Mouse (Mus musculus): Measurements from ENCODE around the gene Taf9b. TPM values are rescaled to one million over a fixed set of nuclear protein-coding genes. Genes with fewer than 3 reads are reported as not detected.

The Taf9b gene
- total and polyA plus RNA-seq, 3 experiments = 1.9 to 2.5 TPM; not detected in 1

GRCm38 (mm10) chrX:106186713-106187649, 34.0 kb downstream of the Taf9b start, which contains the start of gene Pgk1:
Gene Pgk1 (plus strand): TSS chrX:106187100.
- peak; percentile 96 for DNase-seq (ENCODE audit: low read depth, low spot score)
- H3K4me1 ChIP-seq (ENCODE audit: control insufficient read depth in 1 of 2, insufficient read depth in 2 of 2, low read length in 2 of 2) = peaks cover 0 to 13% of the 10 kb centered on the region in 2 experiments; a peak in 3 of 4 replicates
- H3K79me2 ChIP-seq (ENCODE audit: control insufficient read depth, insufficient read depth, low read length, poor library complexity) = peaks cover 42% of the 10 kb centered on the region
- no peaks in the 10 kb centered on the region for H3K27me3 ChIP-seq (ENCODE audit: control insufficient read depth in 1 of 2, insufficient read depth in 2 of 2, low read length in 2 of 2)
- H3K27ac ChIP-seq (ENCODE audit: control insufficient read depth, low read depth, low read length) = peak within 1 kb of the TSS; percentile 63
- H3K4me3 ChIP-seq (ENCODE audit: control insufficient read depth in 1 of 2, insufficient read depth in 1 of 2, low read depth in 2 of 2, low read length in 2 of 2) = peak within 1 kb of the TSS; percentile 91 to 99
- H3K36me3 ChIP-seq (ENCODE audit: control insufficient read depth in 1 of 2, insufficient read depth in 2 of 2, low read length in 2 of 2) = peaks cover 14 to 25% of the 10 kb centered on the region in 2 experiments
- peak within 1 kb of the TSS; percentile 88 for H3K9ac ChIP-seq (ENCODE audit: control insufficient read depth, low read depth, low read length, poor library complexity, severe bottlenecking)
- no peaks in the 10 kb centered on the region for H3K9me3 ChIP-seq (replicated peaks; ENCODE audit: insufficient read depth, low read length)
- TF ChIP-seq UBTF (IDR thresholded peaks at IDR 0.05; ENCODE audit: borderline replicate concordance, insufficient read depth, low read depth, low read length) = no peak
- no peak for TF ChIP-seq MYB (IDR thresholded peaks at IDR 0.05; ENCODE audit: low read depth, low read length)
- TF ChIP-seq NRF1 (IDR thresholded peaks at IDR 0.05; ENCODE audit: insufficient read depth, low read depth, low read length, poor library complexity, severe bottlenecking) = peak; percentile 72
- TF ChIP-seq MYC (IDR thresholded peaks at IDR 0.05; ENCODE audit: low read depth, low read length) = no peak
- no peak for TF ChIP-seq ZC3H11A (IDR thresholded peaks at IDR 0.05; ENCODE audit: low read depth, low read length)
- no peak for TF ChIP-seq CTCF (IDR thresholded peaks at IDR 0.05 in 2 of 3, conservative IDR thresholded peaks at IDR 0.05 in 1 of 3; ENCODE audit: control insufficient read depth in 1 of 3, insufficient read depth in 1 of 3, low read depth in 2 of 3, low read length in 3 of 3, poor library complexity in 1 of 3, severe bottlenecking in 1 of 3)
- TF ChIP-seq ZKSCAN1 (IDR thresholded peaks at IDR 0.05; ENCODE audit: low read depth, low read length) = no peak
- peak; percentile 57 for TF ChIP-seq MXI1 (IDR thresholded peaks at IDR 0.05; ENCODE audit: low read depth, low read length)
- TF ChIP-seq TCF12 (IDR thresholded peaks at IDR 0.05; ENCODE audit: low read depth, low read length) = 0 out of 2 replicates have a peak, but pooled peaks have one; percentile 8
- peak; percentile 81; the same call in 1 of the 2 replicates for TF ChIP-seq E2F4 (IDR thresholded peaks at IDR 0.05; ENCODE audit: borderline replicate concordance, low read depth, low read length)
- TF ChIP-seq ETS1 (IDR thresholded peaks at IDR 0.05; ENCODE audit: low read depth, low read length) = no peak
- no peak for TF ChIP-seq GATA1 (IDR thresholded peaks at IDR 0.05; ENCODE audit: low read depth, low read length)
- TF ChIP-seq TAL1 (IDR thresholded peaks at IDR 0.05; ENCODE audit: low read length) = no peak
- no peak for TF ChIP-seq KAT2A (conservative IDR thresholded peaks at IDR 0.05; ENCODE audit: low read depth, low read length)
- no peak for TF ChIP-seq RAD21 (IDR thresholded peaks at IDR 0.05; ENCODE audit: low read depth, low read length)
- TF ChIP-seq ZMIZ1 (IDR thresholded peaks at IDR 0.05; ENCODE audit: low read depth, low read length) = peak; percentile 43; the same call in 1 of the 2 replicates
- TF ChIP-seq ZNF384 (IDR thresholded peaks at IDR 0.05; ENCODE audit: low read depth, low read length) = no peak
- no peak for TF ChIP-seq RCOR1 (IDR thresholded peaks at IDR 0.05; ENCODE audit: low read depth, low read length)
- peak; percentile 28; the same call in 1 of the 2 replicates for TF ChIP-seq SIN3A (IDR thresholded peaks at IDR 0.05; ENCODE audit: low read length)
- peak; percentile 61 for TF ChIP-seq NELFE (IDR thresholded peaks at IDR 0.05; ENCODE audit: low read depth, low read length)
- peak; percentile 76 for TF ChIP-seq ELF1 (IDR thresholded peaks at IDR 0.05; ENCODE audit: low read depth, low read length)
- TF ChIP-seq MAX (IDR thresholded peaks at IDR 0.05; ENCODE audit: low read length) = peak; percentile 41; the same call in 1 of the 2 replicates
- no peak for TF ChIP-seq SMC3 (IDR thresholded peaks at IDR 0.05; ENCODE audit: low read depth, low read length)
- peak; percentile 85; the same call in 1 of the 2 replicates for TF ChIP-seq MAZ (IDR thresholded peaks at IDR 0.05; ENCODE audit: low read depth, low read length)
- no peak for TF ChIP-seq EP300 (IDR thresholded peaks at IDR 0.05; ENCODE audit: low read depth in 1 of 2, low read length in 2 of 2)
- no peak for TF ChIP-seq GABPA (IDR thresholded peaks at IDR 0.05; ENCODE audit: low read depth, low read length)
- TF ChIP-seq CHD2 (IDR thresholded peaks at IDR 0.05; ENCODE audit: low read length) = peak; percentile 24; the same call in 1 of the 2 replicates
- peak; percentile 69; the same call in 1 of the 2 replicates for TF ChIP-seq HCFC1 (IDR thresholded peaks at IDR 0.05; ENCODE audit: low read depth, low read length)
- no peak for TF ChIP-seq POLR2AphosphoS2 (IDR thresholded peaks at IDR 0.05; ENCODE audit: low read length)
- TF ChIP-seq POLR2AphosphoS5 (IDR thresholded peaks at IDR 0.05; ENCODE audit: borderline replicate concordance, low read depth, low read length) = no peak
- no peak for TF ChIP-seq USF2 (IDR thresholded peaks at IDR 0.05; ENCODE audit: borderline replicate concordance in 1 of 2, insufficient read depth in 1 of 2, low read depth in 1 of 2, low read length in 2 of 2)
- TF ChIP-seq USF1 (IDR thresholded peaks at IDR 0.05; ENCODE audit: low read depth, low read length) = no peak
- TF ChIP-seq MAFK (IDR thresholded peaks at IDR 0.05; ENCODE audit: borderline replicate concordance, low read depth, low read length) = no peak
- TF ChIP-seq POLR2A (IDR thresholded peaks at IDR 0.05; ENCODE audit: control insufficient read depth in 1 of 2, insufficient read depth in 1 of 2, low read depth in 1 of 2, low read length in 2 of 2, poor library complexity in 1 of 2) = peak in 1 of 2 experiments; percentile 70; a peak in 3 of 4 replicates
- TF ChIP-seq JUND (IDR thresholded peaks at IDR 0.05; ENCODE audit: low read depth, low read length) = no peak

Measured in MEL (cell line).